Mouse (Mus musculus) kidney, adult 2 months (tissue): ENCODE data around the gene Fastkd2.

ENCODE experiments used
- CTCF ChIP-seq: fragments of 200-500 bp; conservative IDR thresholded peaks from 2 replicates; pipeline ENCODE4 v1.5.1; 2011; ENCODE audit warnings: low read depth, mild to moderate bottlenecking, control low read depth, low read length, moderate library complexity, mixed read lengths; ENCODE audit not compliant: insufficient read depth, insufficient read length
- POLR2A ChIP-seq: fragments of 200-500 bp; IDR thresholded peaks from one replicate; pipeline ENCODE4 v1.6.1; 2011; ENCODE audit warnings: low read depth, low read length, control low read depth

- TF ChIP-seq CTCF (no peak), POLR2A (no peak)
Measured at GRCm38 (mm10) chr1:63769167-63769566, 38.8 kb downstream of the Fastkd2 start, which contains the start of gene 4933402D24Rik.
